Mouse (Mus musculus) CH12.LX (cell line): ENCODE measurements around the gene Map2k6. TPM values are rescaled to one million over a fixed set of nuclear protein-coding genes. Genes with fewer than 3 reads are reported as not detected.

Experiments used
- DNase-seq: peaks from one replicate; pipeline ENCODE4 v3.0.0-alpha.2; 2013; ENCODE audit errors: extremely low read depth
- H3K27ac ChIP-seq: 2 replicates; pipeline ENCODE4 v1.5.1; 2012; ENCODE audit warnings: low read depth, mild to moderate bottlenecking, control low read depth, moderate library complexity; ENCODE audit not compliant: insufficient read depth
- H3K27me3 ChIP-seq: replicated peaks from 2 replicates; pipeline ENCODE3; 2012; ENCODE audit warnings: inconsistent platforms
- H3K36me3 ChIP-seq, 2 experiments: replicated peaks in 1 of 2; 2 replicates each; pipeline versions ENCODE3 to v1.6.1; 2012; ENCODE audit warnings: inconsistent platforms in 1 of 2, low read length in 1 of 2, mild to moderate bottlenecking in 1 of 2, mixed read lengths in 1 of 2, moderate library complexity in 1 of 2; ENCODE audit not compliant: control insufficient read depth in 1 of 2, insufficient read depth in 1 of 2
- H3K4me1 ChIP-seq, 2 experiments: 2 replicates each; pipeline ENCODE4 v1.6.1; 2012; ENCODE audit warnings: inconsistent platforms in 1 of 2, moderate library complexity in 1 of 2; ENCODE audit not compliant: insufficient read depth in 2 of 2, control insufficient read depth in 1 of 2
- H3K4me2 ChIP-seq: 2 replicates; pipeline ENCODE4 v1.6.1; 2012; ENCODE audit warnings: low read depth, mild to moderate bottlenecking, control low read depth; ENCODE audit not compliant: poor library complexity, insufficient read depth, severe bottlenecking
- H3K4me3 ChIP-seq, 3 experiments: fragments of 150-350 bp in 1 of 3; sonication (generic) in 1 of 3; replicated peaks in 1 of 3; 2 replicates each; pipeline versions ENCODE3 to v1.5.1; 2011 to 2012; ENCODE audit warnings: low read depth in 2 of 3, low read length in 2 of 3, mild to moderate bottlenecking in 2 of 3, moderate library complexity in 2 of 3, control low read depth in 1 of 3, improper control_type of control experiment in 1 of 3, inconsistent platforms in 1 of 3, mixed read lengths in 1 of 3; ENCODE audit not compliant: poor library complexity in 1 of 3
- H3K79me2 ChIP-seq: replicated peaks from 2 replicates; pipeline ENCODE4 v1.6.1; 2012; ENCODE audit warnings: mild to moderate bottlenecking, moderate library complexity; ENCODE audit not compliant: control insufficient read depth, poor library complexity, insufficient read depth, severe bottlenecking; ENCODE audit errors: extremely low read depth
- H3K9ac ChIP-seq: 2 replicates; pipeline ENCODE4 v1.6.1; 2012; ENCODE audit warnings: low read depth, mild to moderate bottlenecking, control low read depth, moderate library complexity; ENCODE audit not compliant: insufficient read depth
- H3K9me3 ChIP-seq: replicated peaks from 2 replicates; pipeline ENCODE3; 2012; ENCODE audit warnings: low read length, inconsistent platforms, mixed read lengths
- CHD2 ChIP-seq: IDR thresholded peaks from 2 replicates; pipeline ENCODE4 v1.6.1; 2011; ENCODE audit warnings: low read length, improper control_type of control experiment
- CTCF ChIP-seq, 2 experiments: IDR thresholded peaks in 1 of 2; conservative IDR thresholded peaks in 1 of 2; 2 replicates each; pipeline ENCODE4 v1.5.1; 2011 to 2012; ENCODE audit warnings: low read depth in 2 of 2, low read length in 2 of 2, improper control_type of control experiment in 1 of 2, inconsistent platforms in 1 of 2, mild to moderate bottlenecking in 1 of 2, moderate library complexity in 1 of 2
- E2F4 ChIP-seq: IDR thresholded peaks from 2 replicates; pipeline ENCODE4 v1.6.1; 2011; ENCODE audit warnings: low read depth, low read length, improper control_type of control experiment; ENCODE audit not compliant: insufficient replicate concordance
- EP300 ChIP-seq: IDR thresholded peaks from 2 replicates; pipeline ENCODE4 v1.6.1; 2011; ENCODE audit warnings: low read length, improper control_type of control experiment
- HCFC1 ChIP-seq: IDR thresholded peaks from 2 replicates; pipeline ENCODE4 v1.6.1; 2012; ENCODE audit warnings: low read depth, mild to moderate bottlenecking, inconsistent platforms, low read length, improper control_type of control experiment
- IRF4 ChIP-seq: IDR thresholded peaks from 2 replicates; pipeline ENCODE4 v1.6.1; 2014; ENCODE audit warnings: low read depth, mild to moderate bottlenecking, inconsistent platforms, low read length, improper control_type of control experiment
- JUN ChIP-seq: IDR thresholded peaks from 2 replicates; pipeline ENCODE4 v1.6.1; 2011; ENCODE audit warnings: low read depth, mild to moderate bottlenecking, low read length, improper control_type of control experiment, moderate library complexity; ENCODE audit not compliant: insufficient read depth
- MAFK ChIP-seq: IDR thresholded peaks from 2 replicates; pipeline ENCODE4 v1.6.1; 2011; ENCODE audit warnings: low read length, improper control_type of control experiment; ENCODE audit not compliant: insufficient replicate concordance
- MAZ ChIP-seq: IDR thresholded peaks from 2 replicates; pipeline ENCODE4 v1.6.1; 2012; ENCODE audit warnings: low read depth, mild to moderate bottlenecking, inconsistent platforms, low read length, improper control_type of control experiment, moderate library complexity
- MYC ChIP-seq: IDR thresholded peaks from 2 replicates; pipeline ENCODE4 v1.6.1; 2011; ENCODE audit warnings: low read depth, mild to moderate bottlenecking, improper control_type of control experiment, low read length
- NELFE ChIP-seq: IDR thresholded peaks from 2 replicates; pipeline ENCODE4 v1.6.1; 2011; ENCODE audit warnings: low read depth, low read length, improper control_type of control experiment
- NRF1 ChIP-seq: IDR thresholded peaks from 2 replicates; pipeline ENCODE4 v1.6.1; 2014; ENCODE audit warnings: low read depth, mild to moderate bottlenecking, inconsistent platforms, low read length, improper control_type of control experiment, moderate library complexity
- POLR2AphosphoS2 ChIP-seq: IDR thresholded peaks from 2 replicates; pipeline ENCODE4 v1.6.1; 2011; ENCODE audit warnings: low read depth, low read length, improper control_type of control experiment
- RAD21 ChIP-seq: IDR thresholded peaks from 2 replicates; pipeline ENCODE4 v1.6.1; 2011; ENCODE audit warnings: low read depth, mild to moderate bottlenecking, low read length, improper control_type of control experiment, moderate library complexity
- RCOR1 ChIP-seq: conservative IDR thresholded peaks from 2 replicates; pipeline ENCODE4 v1.6.1; 2012; ENCODE audit warnings: low read depth, mild to moderate bottlenecking, inconsistent platforms, low read length, improper control_type of control experiment
- SMC3 ChIP-seq: IDR thresholded peaks from 2 replicates; pipeline ENCODE4 v1.6.1; 2011; ENCODE audit warnings: low read depth, low read length, improper control_type of control experiment
- TBP ChIP-seq: conservative IDR thresholded peaks from 2 replicates; pipeline ENCODE4 v1.6.1; 2011; ENCODE audit warnings: low read depth, low read length, improper control_type of control experiment
- UBTF ChIP-seq: IDR thresholded peaks from 2 replicates; pipeline ENCODE4 v1.6.1; 2012; ENCODE audit warnings: low read depth, mild to moderate bottlenecking, inconsistent platforms, low read length, improper control_type of control experiment, moderate library complexity
- ZC3H11A ChIP-seq: IDR thresholded peaks from 2 replicates; pipeline ENCODE4 v1.6.1; 2012; ENCODE audit warnings: low read depth, mild to moderate bottlenecking, inconsistent platforms, low read length, improper control_type of control experiment
- ZKSCAN1 ChIP-seq: IDR thresholded peaks from 2 replicates; pipeline ENCODE4 v1.6.1; 2012; ENCODE audit warnings: low read depth, inconsistent platforms, low read length, improper control_type of control experiment, borderline replicate concordance
- dilution Hi-C: fragments of 300-500 bp; cut with MboI; formaldehyde crosslinking; loops from 2 replicates; pipeline ENCODE4 v1.14.3; 2020; ENCODE audit warnings: low sequenced_read_pairs; ENCODE audit not compliant: extremely low pct_unique_long_range_greater_than_20kb, extremely low pct_ligation_motif_present
- in situ Hi-C: fragments of 300-500 bp; cut with MboI; formaldehyde crosslinking; loops from 3 replicates; pipeline ENCODE4 v1.14.3; 2019; ENCODE audit warnings: low sequenced_read_pairs, low pct_ligation_motif_present, low pct_unique_long_range_greater_than_20kb, mixed read lengths
- polyA plus RNA-seq: library from polyadenylated mRNA; unstranded; fragments of >175 nt; gene quantifications from 2 replicates; pipeline ENCODE4 v1.2.1, GENCODE M21; 2012; ENCODE audit warnings: low read depth; ENCODE audit not compliant: insufficient read length
- total RNA-seq, 2 experiments: library from RNA; depleted of rRNA; stranded (reverse); fragments of 300-350 nt in 1 of 2; fragments of >200 nt in 1 of 2; gene quantifications; 2 replicates each; pipeline ENCODE4 v1.2.3; 2012 to 2014

The Map2k6 gene
- total and polyA plus RNA-seq, 3 experiments, result 16.8 to 21.9 (median 18.0) TPM

GRCm38 (mm10) chr11:110402671-110403070 lies 3.7 kb downstream of the Map2k6 start:
- no peaks in the 10 kb centered on the region for H3K9me3 ChIP-seq
- in situ Hi-C loops, result no loop called here
- no peaks in the 10 kb centered on the region for H3K36me3 ChIP-seq
- no peak overlapping the region for H3K27ac ChIP-seq
- H3K4me1 ChIP-seq, result peaks cover 0 to 14% of the 10 kb centered on the region in 2 experiments; a peak in 2 of 4 replicates
- H3K4me3 ChIP-seq, result no peak overlapping the region
- DNase-seq, result no peak
- dilution Hi-C loops, result no loop called here
- no peaks in the 10 kb centered on the region for H3K79me2 ChIP-seq
- no peak overlapping the region for H3K4me2 ChIP-seq
- no peak for TF ChIP-seq MAFK
- no peak for TF ChIP-seq ZC3H11A
- no peak for TF ChIP-seq POLR2AphosphoS2
- no peak for TF ChIP-seq RCOR1
- TF ChIP-seq ZKSCAN1, result no peak
- TF ChIP-seq CHD2, result no peak
- no peak for TF ChIP-seq RAD21
- no peak for TF ChIP-seq EP300
- H3K9ac ChIP-seq, result no peak overlapping the region
- H3K27me3 ChIP-seq, result no peaks in the 10 kb centered on the region

GRCm38 (mm10) chr11:110403602-110404001 lies 4.7 kb downstream of the Map2k6 start:
- no peak for DNase-seq
- dilution Hi-C loops, result no loop called here
- no peaks in the 10 kb centered on the region for H3K27me3 ChIP-seq
- in situ Hi-C loops, result no loop called here
- H3K79me2 ChIP-seq, result no peaks in the 10 kb centered on the region
- H3K4me2 ChIP-seq, result no peak overlapping the region
- H3K36me3 ChIP-seq, result no peaks in the 10 kb centered on the region
- H3K9ac ChIP-seq, result no peak overlapping the region
- TF ChIP-seq RCOR1 (no peak), SMC3 (no peak), CTCF (conservative IDR thresholded peaks at IDR 0.05 in 1 of 2, IDR thresholded peaks at IDR 0.05 in 1 of 2; ENCODE audit: low read depth in 2 of 2, low read length in 2 of 2) (no peak), MYC (no peak), RAD21 (no peak), MAZ (no peak), JUN (no peak), E2F4 (no peak), NELFE (no peak), TBP (no peak), IRF4 (no peak), ZKSCAN1 (no peak), UBTF (no peak), HCFC1 (no peak), NRF1 (no peak)
- no peaks in the 10 kb centered on the region for H3K9me3 ChIP-seq
- H3K4me3 ChIP-seq, result no peak overlapping the region
- peaks cover 0 to 7% of the 10 kb centered on the region in 2 experiments; a peak in 1 of 4 replicates for H3K4me1 ChIP-seq
- H3K27ac ChIP-seq, result no peak overlapping the region
